Mouse (Mus musculus) layer of hippocampus, postnatal 36 days (tissue): ENCODE results near the gene Pkd1. TPM values are rescaled to one million over a fixed set of nuclear protein-coding genes. Genes with fewer than 3 reads are reported as not detected.

Experiments
- DNase-seq, 2 experiments: peaks; one replicate each; pipeline ENCODE4 v3.0.0; 2022
- total RNA-seq, 2 experiments: library from RNA; stranded (reverse); gene quantifications; 2 replicates each; pipeline ENCODE4 v1.2.3; 2021

Gene Pkd1
- total RNA-seq, 2 experiments from 2014 or later, result 84.9 to 95.3 TPM

GRCm38 (mm10) chr17:24567034-24567779 lies 17.6 kb downstream of the Pkd1 start:
- no peak for DNase-seq

- DNase-seq, result no peak
Measured at GRCm38 (mm10) chr17:24569837-24570236, 20.2 kb downstream of the Pkd1 start.

GRCm38 (mm10) chr17:24572651-24573245 lies 23.1 kb downstream of the Pkd1 start:
- DNase-seq, result no peak

GRCm38 (mm10) chr17:24573811-24574210 lies 24.2 kb downstream of the Pkd1 start:
- DNase-seq, result no peak

DNA sequence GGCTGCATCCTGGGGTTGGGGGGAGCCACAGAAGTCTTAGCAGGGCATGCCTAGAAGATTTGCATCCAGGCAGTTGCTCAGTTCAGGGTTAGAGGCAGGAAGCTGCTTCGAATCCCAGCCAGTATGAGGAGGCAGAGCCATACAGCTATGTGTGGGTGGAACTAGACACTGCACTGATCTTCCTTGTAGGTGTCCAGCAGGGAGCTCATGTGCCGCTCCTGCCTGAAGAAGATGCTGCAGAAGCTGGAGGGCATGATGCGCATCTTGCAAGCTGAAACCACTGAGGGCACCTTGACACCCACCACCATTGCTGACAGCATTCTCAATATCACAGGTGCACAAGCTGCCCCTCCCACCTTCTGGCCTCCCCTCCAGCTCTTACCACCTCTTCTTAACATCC lies 29.9 kb downstream of the Pkd1 start:
- DNase-seq, result no peak

DNA sequence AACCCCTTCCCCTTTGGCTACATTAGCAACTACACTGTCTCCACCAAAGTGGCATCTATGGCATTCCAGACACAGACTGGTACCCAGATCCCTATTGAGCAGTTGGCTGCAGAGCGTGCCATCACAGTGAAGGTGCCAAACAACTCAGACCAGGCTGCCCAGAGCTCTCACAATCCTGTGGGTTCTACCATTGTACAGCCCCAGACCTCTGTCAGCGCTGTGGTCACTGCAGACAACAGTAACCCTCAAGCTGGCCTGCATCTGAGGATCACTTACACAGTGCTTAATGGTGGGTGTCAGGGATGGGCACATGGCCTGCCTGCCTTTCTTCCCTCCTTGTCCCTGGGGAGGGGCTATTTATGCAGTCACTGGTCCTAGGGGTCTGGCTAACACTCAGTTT lies 30.7 kb downstream of the Pkd1 start:
- DNase-seq, result no peak

- no peak for DNase-seq
Measured at GRCm38 (mm10) chr17:24583599-24584460, 34.2 kb downstream of the Pkd1 start.

GRCm38 (mm10) chr17:24584520-24584919 lies 34.9 kb downstream of the Pkd1 start:
- no peak for DNase-seq

- DNase-seq, result no peak
Measured at GRCm38 (mm10) chr17:24586532-24586931, 36.9 kb downstream of the Pkd1 start.

DNA sequence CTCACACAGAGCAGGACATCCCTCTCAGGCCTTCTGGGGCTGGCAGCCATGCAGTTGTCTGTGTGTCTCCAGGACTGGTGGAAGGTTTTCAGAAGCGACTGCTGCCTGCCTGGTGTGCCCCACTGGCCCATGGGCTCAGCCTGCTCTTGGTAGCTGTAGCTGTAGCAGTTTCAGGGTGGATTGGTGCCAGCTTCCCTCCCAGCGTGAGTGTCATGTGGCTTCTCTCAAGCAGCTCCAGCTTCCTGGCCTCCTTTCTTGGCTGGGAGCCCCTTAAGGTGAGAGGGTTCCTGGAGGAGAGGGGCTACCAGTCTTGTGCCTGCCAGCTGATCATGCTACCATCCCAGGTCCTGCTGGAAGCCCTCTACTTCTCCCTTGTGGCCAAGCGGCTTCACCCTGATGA lies 41.3 kb downstream of the Pkd1 start:
- no peak for DNase-seq

- DNase-seq, result no peak
Measured at GRCm38 (mm10) chr17:24591695-24592094, 42.1 kb downstream of the Pkd1 start.

GRCm38 (mm10) chr17:24593248-24593647 lies 43.6 kb downstream of the Pkd1 start:
- DNase-seq, result no peak

GRCm38 (mm10) chr17:24593992-24594890 lies 44.6 kb downstream of the Pkd1 start:
- DNase-seq, result no peak

GRCm38 (mm10) chr17:24595126-24596072 lies 45.8 kb downstream of the Pkd1 start:
- DNase-seq, result no peak

DNA sequence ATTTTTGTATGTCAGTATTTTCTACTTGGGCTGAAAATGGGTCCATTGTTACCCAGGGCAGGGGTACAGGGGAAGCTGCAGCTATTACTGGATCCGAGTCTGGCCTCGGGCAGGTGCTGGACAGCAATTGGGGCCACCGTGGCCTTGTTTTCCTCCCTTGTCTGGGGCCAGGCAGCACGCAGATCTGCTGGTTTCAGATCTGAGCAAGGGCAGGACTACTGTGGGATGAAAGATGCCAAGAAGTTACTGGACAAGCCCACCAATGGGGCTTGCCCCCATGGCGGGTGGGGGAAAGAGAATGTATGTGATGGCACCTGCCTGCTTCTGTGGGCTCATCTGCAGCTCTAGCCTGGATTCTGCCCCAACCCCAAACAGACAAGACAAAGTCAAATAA lies 46.4 kb downstream of the Pkd1 start:
- no peak for DNase-seq

DNA sequence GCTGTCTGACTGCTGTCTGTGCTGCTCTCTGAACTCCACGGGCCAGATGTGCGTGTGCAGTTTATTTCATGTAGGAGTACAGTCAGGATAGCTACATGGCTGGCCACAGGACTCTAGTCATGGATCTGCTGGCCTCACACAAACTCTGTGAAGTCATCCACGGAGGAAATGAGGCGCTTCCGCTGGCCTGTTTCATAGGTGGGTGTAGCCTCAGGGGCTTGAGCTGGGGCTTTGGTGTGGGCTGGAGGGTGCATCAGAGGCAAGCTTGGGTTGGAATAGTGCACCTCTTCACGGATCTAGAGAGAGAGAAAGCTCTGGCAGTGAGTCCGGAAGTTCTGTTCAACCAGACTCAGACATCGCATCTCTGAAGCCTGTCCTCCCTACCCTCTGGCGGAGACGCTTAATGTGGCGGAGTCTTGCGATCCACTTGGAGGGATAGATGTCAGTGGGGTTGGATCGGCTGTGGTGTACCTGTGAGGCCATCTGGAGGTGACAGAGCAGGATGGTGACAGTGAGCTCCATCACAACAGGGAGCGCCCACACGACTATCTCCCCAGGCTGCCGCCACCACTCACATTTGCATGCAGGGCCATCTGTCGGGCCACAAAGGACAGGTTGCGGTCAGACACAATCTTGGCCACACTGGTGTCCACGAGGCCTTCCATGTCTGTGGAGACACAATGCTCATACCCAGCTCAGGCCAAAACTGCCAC lies 47.0 kb downstream of the Pkd1 start:
- no peak for DNase-seq

- DNase-seq, result no peak
Measured at GRCm38 (mm10) chr17:24597989-24598388, 48.4 kb downstream of the Pkd1 start.

GRCm38 (mm10) chr17:24600502-24600901 lies 50.9 kb downstream of the Pkd1 start:
- no peak for DNase-seq

DNA sequence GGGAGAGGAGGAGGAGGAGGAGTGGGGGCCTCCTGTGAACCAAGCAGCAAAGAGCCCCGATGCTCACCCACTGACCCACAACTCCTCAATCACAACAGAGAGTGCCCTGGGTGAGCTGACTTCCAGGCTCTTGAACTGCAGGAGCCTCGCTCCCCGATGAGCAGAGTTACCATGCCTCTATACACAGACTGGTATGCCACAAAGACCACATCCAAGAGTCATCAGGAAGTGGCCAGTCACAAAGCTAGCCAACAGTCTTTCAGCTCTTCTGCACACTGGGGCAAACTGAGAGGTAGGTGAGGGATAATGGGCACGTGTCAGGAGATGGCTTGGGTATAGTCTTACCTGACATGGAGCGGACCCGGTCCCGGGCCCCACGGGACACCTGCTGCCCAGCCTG lies 54.3 kb downstream of the Pkd1 start:
- DNase-seq, result no peak

DNA sequence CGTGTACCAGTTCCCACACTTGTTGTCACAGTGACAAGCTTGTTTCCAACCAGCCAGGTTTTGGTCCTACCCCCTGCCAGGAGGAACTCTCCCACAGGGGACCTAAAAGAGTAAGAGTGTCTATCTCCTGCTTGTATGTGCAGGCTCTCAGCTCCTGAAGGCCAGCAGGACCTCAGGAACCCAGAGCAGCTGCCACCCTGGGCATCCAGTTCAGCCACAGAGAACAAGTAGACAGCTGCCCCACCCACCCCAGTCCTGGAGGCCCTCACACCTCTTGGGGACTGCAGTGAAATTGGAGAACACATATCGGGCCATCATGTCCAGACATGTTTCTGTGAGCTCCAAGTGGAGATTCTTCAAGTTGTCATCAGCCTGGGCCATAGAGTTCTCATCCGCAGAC lies 54.9 kb downstream of the Pkd1 start:
- no peak for DNase-seq
